ENCODE assay signal across 11 mouse cellular contexts in the genomic region with DNA sequence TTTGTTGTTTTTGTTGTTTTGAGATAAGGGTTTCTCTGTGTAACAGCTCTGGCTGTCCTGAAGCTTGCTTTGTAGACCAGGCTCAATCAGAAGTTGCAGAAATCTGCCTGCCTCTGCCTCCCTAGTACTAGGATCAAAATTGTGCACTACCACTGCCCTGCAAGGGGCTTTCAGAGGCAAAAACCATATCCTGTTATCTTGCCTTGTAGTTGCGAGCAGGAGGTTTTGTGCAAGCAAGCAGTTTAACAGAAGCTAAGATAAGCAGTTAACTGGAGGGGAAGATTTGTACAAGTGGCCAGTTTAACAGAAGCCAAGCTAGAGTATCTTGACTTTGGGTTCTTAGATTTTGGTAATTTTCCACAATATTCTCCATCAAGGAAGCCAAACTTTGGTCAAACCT. TPM values are rescaled to one million over a fixed set of nuclear protein-coding genes. Genes with fewer than 3 reads are reported as not detected.
DNase-seq lines count a peak whose midpoint lies in the region; ATAC-seq and TF ChIP-seq lines count a peak whose summit lies in the region.
"Had no signal": no experiment of that assay in that cellular context is flagged by ENCODE, and none has a peak within 500 bp of the region (broad histone marks: within the 10 kb centered on the region; RNA-seq: fewer than 3 reads in every experiment).

No protein-coding gene starts in this region.

- H3K9ac ChIP-seq in forebrain, postnatal 0 days, result no peak overlapping the region
- no peak overlapping the region for H3K9ac ChIP-seq in forebrain, embryonic 15.5 days (replicated peaks)

- TF ChIP-seq POLR2A in brain, embryonic 14.5 days (IDR thresholded peaks at IDR 0.05; ENCODE audit: borderline replicate concordance, extremely low read depth, insufficient read depth, insufficient read length, poor library complexity, severe bottlenecking), result no peak

- H3K27me3 ChIP-seq in forebrain, postnatal 0 days (ENCODE audit: insufficient read depth, low read length), result no peaks in the 10 kb centered on the region
- H3K27me3 ChIP-seq in forebrain, embryonic 15.5 days, result no peaks in the 10 kb centered on the region
- no peaks in the 10 kb centered on the region for H3K27me3 ChIP-seq in megakaryocyte, embryonic 14.5 days (replicated peaks)

- H3K4me2 ChIP-seq in forebrain, postnatal 0 days (ENCODE audit: low read depth), result no peak overlapping the region
- no peak overlapping the region for H3K4me2 ChIP-seq in forebrain, embryonic 15.5 days (replicated peaks)

- H3K36me3 ChIP-seq in forebrain, postnatal 0 days (ENCODE audit: insufficient read depth), result 0 out of 2 replicates have a peak, but pooled peaks cover 7% of the 10 kb centered on the region
- H3K36me3 ChIP-seq in forebrain, embryonic 15.5 days, result peaks cover 24% of the 10 kb centered on the region
- H3K36me3 ChIP-seq in megakaryocyte, embryonic 14.5 days (replicated peaks; ENCODE audit: low read length), result peaks cover 49% of the 10 kb centered on the region

- peaks cover 31% of the 10 kb centered on the region for H3K9me3 ChIP-seq in forebrain, postnatal 0 days (ENCODE audit: low read length)
- peaks cover 45% of the 10 kb centered on the region for H3K9me3 ChIP-seq in forebrain, embryonic 15.5 days
- H3K9me3 ChIP-seq in megakaryocyte, embryonic 14.5 days, result peaks cover 48% of the 10 kb centered on the region

- no peak for TF ChIP-seq CTCF in forebrain, postnatal 0 days (IDR thresholded peaks at IDR 0.05; ENCODE audit: low read depth)
- no peak for TF ChIP-seq CTCF in brain, embryonic 14.5 days (IDR thresholded peaks at IDR 0.05; ENCODE audit: borderline replicate concordance, extremely low read depth, insufficient read depth, insufficient read length)

- no peaks in the 10 kb centered on the region for H3K4me1 ChIP-seq in forebrain, postnatal 0 days (ENCODE audit: insufficient read depth)
- no peaks in the 10 kb centered on the region; the same call in 1 of the 2 replicates for H3K4me1 ChIP-seq in forebrain, embryonic 15.5 days
- H3K4me1 ChIP-seq in megakaryocyte, embryonic 14.5 days, result peaks cover 8% of the 10 kb centered on the region; the same call in 1 of the 2 replicates

- H3K27ac ChIP-seq in forebrain, postnatal 0 days (ENCODE audit: low read depth, low read length), result no peak overlapping the region
- no peak overlapping the region for H3K27ac ChIP-seq in forebrain, embryonic 15.5 days (replicated peaks)
- H3K27ac ChIP-seq: stomach, postnatal 0 days had no signal

- peak; percentile 31 for DNase-seq in forebrain, postnatal 0 days
- peak; percentile 44 for DNase-seq in brain, embryonic 14.5 days (ENCODE audit: low read depth)
- DNase-seq in retina, embryonic 14.5 days (ENCODE audit: low spot score), result peak; percentile 48
- DNase-seq in kidney, adult 11 months, result no peak
- no peak for DNase-seq in heart, postnatal 4 days
- DNase-seq: adrenal gland, postnatal 36 days; kidney, postnatal 36 days had no signal

- no peak overlapping the region for H3K4me3 ChIP-seq in forebrain, postnatal 0 days (ENCODE audit: low read depth, low read length)
- H3K4me3 ChIP-seq in forebrain, embryonic 15.5 days, result no peak overlapping the region
- H3K4me3 ChIP-seq in megakaryocyte, embryonic 14.5 days (replicated peaks), result peak overlapping the region; percentile 75

- WGBS in forebrain, postnatal 0 days, result 89% methylated on average over 1 of the region's 1 CpGs
- WGBS in forebrain, embryonic 15.5 days, result 95% methylated on average over 1 of the region's 1 CpGs

- ATAC-seq in forebrain, postnatal 0 days, result no peak
- no peak for ATAC-seq in forebrain, embryonic 15.5 days (replicated peaks)
- ATAC-seq in megakaryocyte, adult 5-6 weeks (ENCODE audit: poor library complexity, severe bottlenecking), result no peak

RNA-seq across cellular contexts. Expression of gene Trim24, which starts 2.2 kb away (rescaled TPM):
- 55.9 and 70.5 TPM in 2 replicates for total RNA-seq in forebrain, postnatal 0 days (2014; rRNA removed)
- polyA plus RNA-seq in forebrain, postnatal 0 days (2015; fragmentation: Nextera tagmentation; extraction: Ambion mirVana), result 10.9 and 13.0 TPM in 2 replicates
- 16.9 and 17.1 TPM in 2 replicates for polyA plus RNA-seq in forebrain, embryonic 15.5 days (2015; fragmentation: Nextera tagmentation; extraction: Ambion mirVana)
- polyA plus RNA-seq in megakaryocyte, embryonic 14.5 days (2012; ENCODE audit: insufficient read depth, low replicate concordance), result 4.1 and 20.9 TPM in 2 replicates
- total RNA-seq in megakaryocyte, adult 5-6 weeks (2015), result 27.0 and 28.0 TPM in 2 replicates
- 17.7 and 21.5 TPM in 2 replicates for total RNA-seq in megakaryocyte, adult 5-6 weeks (2017)
- polyA plus RNA-seq in brain, embryonic 14.5 days (2012; rRNA removed), result 59.4 and 77.4 TPM in 2 replicates
- total RNA-seq in heart, postnatal 4 days (2021), result 10 to 100 TPM; 50.8 to 60.3 TPM

Comparison
In these comparisons a context has a peak if more than half of its experiments do, and no peak if none do; other contexts are left out.
1. DNase-seq: peak in forebrain, postnatal 0 days (single experiment), brain, embryonic 14.5 days (single experiment) and retina, embryonic 14.5 days (single experiment); none in kidney, adult 11 months (single experiment) and heart, postnatal 4 days (single experiment).